Mouse (Mus musculus) retina, postnatal 7 days (tissue): ENCODE results near the gene Kcnip1.

Source experiments
- DNase-seq: peaks from one replicate; pipeline ENCODE4 v3.0.0-alpha.2; 2012; ENCODE audit warnings: low read depth, low spot score

Kcnip1 gene

DNA sequence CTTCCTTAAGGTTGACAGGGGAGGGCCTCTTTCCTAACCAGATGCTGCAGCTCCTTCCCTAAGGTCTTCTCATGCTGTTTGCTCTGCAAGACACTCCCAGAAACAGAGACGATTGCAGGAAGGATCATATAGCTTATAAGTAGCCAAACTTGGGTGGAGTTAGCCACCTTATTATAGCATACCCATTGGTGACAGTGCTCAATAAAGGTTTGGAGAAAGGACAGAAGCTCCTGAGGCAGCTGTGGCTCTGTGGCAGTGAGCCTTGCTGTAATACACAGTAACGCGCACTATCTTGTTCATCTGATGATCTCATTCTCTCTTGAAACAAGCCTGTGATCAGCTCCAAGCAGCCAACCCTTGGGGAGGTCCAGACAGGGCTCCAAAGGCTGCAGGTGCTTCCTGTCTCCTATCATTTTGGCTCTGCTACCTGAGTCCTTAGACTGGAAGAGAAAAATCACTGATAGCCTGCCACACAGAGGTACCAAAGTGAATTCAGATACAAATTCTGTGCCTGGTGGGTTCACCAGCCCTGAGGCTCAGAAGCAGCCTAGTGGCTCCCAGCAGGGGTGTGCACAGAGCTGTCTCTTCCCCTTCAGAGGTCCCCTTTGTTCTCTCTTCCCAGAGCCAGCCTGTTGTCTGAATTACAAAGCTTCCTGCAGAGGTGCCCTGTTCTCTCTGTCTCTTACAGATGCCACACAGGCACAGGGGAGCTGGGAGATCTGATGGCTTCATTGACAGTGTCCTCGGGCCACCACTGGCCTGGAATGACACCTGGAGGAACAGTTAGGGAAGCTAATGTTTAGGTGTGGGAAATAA lies 84.4 kb downstream of the Kcnip1 start:
- DNase-seq, result no peak

DNA sequence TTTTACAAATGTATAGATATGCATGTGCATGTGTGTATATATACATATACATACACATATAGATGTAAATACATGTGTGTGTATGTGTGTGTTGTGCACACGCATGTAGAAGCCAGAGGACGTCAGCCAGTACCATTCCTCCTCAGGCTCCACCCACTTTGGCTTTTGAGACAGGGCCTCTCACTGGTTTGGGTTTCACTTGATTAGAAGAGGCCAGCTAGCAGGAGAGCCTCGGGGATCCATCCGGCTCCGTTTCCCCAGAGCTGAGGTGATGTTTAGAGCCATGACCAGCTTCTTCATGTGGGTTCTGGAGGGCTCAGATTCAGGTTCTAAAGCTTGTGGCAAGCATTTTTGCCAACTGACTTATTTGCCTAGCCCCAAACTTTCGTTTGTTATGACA lies 89.5 kb downstream of the Kcnip1 start:
- DNase-seq, result no peak

DNA sequence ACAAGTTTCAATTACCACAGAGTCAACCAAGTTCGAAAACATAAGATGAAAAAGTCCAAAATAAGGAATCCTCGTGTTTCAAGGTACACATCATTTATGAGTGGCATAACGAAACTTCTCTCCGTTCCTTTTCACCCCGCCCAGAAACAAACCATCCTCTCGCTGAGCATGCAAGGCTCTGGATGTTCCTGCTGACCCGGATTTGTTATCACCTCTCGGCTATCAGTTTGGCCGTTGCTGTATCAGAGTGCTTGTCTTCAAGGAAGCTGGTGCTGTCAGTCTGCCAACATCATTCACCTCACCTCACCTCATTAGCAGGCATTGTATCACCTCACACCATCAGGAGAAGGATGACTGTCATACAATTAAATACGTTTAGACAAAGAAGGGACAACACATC lies 90.6 kb downstream of the Kcnip1 start:
- DNase-seq, result no peak

DNA sequence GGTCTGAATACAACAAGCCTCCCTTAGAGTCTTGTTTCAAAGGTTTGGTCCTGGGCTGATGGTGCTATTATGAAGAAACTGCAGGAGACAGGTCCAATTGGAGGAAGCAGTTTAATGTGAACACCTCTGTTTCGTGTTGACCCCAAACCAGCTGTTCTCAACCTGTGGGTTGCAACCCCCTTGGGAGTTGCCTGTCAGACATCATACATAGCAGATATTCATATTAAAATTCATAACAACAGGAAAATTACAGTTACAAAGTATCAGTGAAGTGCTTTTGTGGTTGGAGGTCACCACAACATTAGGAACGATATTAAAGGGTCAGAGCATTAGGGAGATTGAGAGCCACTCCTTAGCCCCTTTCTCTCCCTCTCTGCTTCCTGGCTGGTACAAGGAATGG lies 91.2 kb downstream of the Kcnip1 start:
- no peak for DNase-seq

DNA sequence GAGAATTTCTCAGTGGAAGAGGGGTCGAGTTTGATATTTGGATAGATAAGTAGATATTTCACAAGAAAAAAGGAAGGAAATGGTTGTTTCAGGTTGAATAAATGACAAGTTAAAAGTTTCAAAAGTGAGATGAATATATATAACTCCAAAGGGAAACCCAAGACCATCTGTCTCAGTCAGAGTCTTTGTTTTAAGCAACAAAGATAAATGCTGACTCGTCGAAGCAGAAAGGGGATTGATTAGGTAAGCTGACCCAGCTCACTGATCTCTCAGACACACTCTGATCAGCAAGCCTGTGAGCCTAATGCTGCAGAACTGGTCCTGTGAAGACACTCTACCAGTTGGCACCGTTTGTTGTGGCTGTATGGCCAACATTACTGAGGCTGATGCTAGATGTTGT lies 101.9 kb downstream of the Kcnip1 start:
- no peak for DNase-seq

DNA sequence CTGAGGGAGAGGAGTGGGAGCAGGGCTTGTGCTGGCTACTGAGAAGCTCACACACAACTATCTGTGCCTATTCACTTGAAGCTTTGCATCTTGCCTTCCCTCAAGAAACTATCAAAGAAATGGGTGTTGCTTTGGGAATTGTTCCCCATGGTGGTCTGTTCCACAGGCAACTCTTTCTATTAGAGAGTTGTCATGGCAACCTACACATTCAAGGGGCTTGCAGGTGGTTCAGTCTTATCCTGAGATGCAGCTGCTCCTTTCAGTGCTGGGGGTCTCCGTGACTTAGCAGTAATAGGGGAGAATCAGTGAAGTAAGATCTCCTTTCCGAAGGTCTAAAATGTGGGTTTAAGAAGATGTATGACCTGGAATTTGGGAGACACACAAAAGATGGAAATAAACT lies 102.6 kb downstream of the Kcnip1 start:
- DNase-seq, result no peak

DNA sequence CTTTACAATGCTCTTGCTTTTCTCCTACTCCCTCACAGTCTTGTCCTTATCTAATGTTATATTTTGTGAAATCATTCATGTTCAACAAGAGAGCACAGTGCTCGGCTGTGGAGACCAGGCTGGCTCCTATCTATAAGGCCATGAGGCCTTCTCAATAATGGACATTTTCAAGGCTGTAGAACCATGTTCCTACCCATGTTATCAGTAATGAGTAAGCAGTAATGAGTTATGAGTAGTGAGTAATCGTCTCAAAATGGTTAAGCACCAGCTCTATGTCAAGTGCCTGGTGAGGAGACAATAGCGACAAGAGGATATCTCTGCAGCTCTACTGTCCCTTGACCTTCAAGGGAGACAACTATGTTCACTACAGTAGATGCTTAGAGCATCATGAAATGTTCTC lies 105.3 kb downstream of the Kcnip1 start:
- no peak for DNase-seq

DNA sequence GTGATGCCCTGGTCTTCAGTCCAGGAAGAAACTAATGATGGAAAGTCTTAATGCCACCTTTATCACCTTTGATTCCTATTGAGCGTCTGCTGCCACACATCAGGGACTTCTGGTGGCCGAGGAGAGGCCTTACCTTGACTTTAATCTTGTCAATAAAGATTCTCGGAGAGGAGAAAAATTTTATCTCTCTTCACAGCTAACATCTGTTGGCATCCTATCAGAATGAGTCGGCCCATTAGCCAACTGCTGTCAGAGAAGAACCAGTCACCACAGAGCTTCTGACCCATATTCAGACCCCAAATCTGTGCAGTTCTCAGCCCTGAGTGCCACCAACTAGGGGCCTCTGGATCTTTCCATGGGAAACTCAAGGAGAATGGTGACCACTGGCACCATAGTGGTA lies 107.0 kb downstream of the Kcnip1 start:
- no peak for DNase-seq

DNA sequence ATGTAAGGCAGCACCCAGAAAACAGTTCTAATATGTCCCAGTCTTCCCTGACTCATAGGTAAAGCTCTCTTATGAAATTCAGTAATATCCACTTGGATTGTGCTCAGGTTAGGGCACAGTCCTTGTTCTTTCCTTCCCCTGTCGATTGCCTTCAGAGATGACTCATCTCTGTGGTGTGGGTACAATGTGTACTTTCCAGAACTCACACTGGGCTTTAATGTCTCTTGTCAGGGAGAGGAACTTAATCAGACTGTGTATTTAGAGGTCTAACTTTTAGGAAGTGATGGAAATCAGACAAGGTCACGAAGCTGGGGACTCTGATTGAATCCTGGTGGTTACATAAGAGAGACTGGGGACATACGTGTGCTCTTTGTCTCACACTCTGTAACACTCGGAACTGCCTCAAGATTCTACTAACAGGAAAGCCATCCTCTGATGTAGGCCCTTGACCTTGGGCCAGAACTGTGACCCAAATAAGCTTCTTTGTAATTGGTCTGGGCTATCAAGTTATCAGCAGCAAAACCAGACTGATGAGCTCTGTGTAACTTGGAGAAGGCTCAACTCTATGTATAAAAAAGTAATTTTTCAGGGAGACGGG lies 110.1 kb downstream of the Kcnip1 start:
- DNase-seq, result no peak

DNA sequence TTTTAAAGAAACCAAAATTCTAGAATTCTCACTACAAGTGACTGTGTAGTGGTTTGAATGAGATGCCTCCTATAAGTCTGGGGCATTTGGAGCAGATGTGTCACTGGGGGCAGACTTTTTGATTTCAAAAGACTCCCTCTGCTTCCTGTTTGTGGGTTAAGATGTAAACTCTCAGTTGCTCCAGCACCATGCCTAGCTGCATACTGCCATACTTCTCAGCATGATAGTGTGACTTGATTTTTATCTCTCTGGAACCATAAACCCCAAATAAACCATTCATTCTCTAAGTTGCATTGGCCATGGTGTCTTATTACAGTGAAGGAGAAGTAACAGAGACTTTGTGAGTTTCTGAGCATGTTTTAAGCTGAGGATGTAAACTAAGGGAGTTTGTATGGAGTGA lies 118.0 kb downstream of the Kcnip1 start:
- DNase-seq, result no peak

DNA sequence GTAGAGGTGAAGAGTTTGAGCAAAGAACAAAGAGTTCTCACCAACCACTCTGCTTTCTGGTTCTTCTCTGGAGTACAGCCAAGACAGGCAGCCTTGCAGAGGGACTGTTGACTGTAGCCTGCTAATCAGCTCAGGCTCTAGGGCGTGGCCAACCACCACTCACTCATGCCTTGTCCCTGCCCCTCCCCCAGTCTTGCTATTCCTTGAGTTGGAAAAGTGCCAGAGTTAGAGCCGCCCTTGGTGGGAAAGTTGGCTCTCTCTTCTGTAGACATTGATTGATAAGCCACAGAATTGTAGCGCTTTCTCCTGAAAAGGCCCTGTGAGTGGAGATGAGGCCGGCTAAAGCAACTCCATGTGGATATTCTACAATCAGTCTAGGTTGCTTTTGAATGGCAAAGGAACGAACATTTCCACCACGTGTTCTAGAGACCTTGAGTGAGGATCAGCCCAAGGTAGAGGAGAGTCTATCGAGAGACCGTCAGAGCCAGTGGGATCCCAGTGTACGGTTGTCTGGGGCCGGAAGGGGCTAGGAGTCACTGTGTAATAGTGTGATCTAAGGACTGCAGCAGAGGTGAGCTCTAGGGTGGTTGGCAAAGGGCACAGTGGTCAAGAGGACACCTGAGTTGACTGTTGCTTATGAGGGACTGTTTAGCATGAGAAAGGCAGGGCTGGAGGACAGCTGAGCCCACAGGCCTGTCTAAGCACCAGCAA lies 119.7 kb downstream of the Kcnip1 start:
- DNase-seq, result no peak

DNA sequence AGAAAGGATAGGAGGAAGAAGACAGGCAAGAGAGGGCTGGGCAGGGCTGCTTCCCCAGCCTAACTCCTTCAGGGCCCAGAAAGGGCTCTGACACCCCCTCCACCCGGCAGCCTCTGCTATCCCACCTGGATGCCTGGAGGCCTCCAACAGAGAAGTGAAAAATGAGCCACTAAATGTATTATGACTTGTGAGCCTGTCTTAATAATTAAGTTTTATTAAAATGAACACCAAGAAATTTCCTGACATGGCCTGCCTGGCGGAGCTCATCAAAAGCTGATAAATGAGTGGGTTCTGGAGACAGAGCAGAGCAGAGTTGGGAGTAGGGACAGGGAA lies 120.3 kb downstream of the Kcnip1 start:
- no peak for DNase-seq

DNA sequence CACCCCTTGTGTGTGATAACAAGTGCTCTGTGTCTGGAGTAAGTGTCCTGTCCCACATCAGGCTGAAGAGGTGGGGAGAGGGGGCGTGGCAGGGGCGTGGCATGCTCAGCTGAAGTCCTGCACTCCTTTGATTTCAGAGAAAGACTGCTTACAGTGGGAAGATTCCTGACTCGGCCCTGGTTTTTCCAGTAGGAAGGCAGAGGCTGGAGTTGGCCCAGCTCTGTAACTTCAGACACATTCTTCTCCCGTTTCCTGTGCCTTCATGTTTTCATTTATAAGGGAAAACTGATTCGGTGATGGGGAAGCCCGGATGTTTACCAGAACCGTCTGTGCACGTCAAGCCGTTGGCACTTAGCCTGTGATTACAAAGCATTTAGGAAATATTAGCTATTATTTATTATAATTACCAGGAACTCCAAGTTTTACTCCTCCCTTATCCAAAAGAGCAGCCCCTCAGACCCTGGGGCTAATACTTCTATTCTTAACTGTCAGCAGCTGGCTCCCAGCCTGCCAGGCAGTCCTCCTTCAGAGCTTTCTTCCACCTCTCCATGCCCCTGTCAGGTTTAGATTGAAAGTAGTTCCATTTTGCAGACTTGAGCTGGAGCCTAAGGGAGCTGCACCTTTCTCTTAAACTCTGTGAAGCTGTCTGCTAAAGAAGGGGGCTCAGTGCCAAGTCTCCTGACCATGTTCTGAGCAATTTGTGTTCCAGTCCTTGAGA lies 120.8 kb downstream of the Kcnip1 start:
- DNase-seq, result no peak

DNA sequence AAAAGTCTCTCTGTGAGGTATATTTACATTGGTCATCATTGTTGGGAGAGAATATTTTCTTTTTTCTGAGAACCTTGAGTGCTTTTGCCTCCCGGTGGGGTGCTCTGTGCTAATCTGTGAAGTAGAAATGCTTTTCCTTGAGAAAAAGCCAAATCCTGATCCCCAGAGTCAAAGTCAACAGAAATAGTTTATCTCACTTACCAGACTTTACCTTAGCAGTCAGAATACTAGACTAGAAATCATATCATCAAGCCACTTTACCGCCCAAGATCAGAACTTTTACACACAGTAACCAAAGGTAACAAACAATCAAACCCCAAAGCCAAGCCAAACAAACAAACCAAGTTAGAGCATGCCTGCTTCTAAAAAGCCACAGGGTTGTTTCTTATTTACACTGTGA lies 122.7 kb downstream of the Kcnip1 start:
- DNase-seq, result no peak

DNA sequence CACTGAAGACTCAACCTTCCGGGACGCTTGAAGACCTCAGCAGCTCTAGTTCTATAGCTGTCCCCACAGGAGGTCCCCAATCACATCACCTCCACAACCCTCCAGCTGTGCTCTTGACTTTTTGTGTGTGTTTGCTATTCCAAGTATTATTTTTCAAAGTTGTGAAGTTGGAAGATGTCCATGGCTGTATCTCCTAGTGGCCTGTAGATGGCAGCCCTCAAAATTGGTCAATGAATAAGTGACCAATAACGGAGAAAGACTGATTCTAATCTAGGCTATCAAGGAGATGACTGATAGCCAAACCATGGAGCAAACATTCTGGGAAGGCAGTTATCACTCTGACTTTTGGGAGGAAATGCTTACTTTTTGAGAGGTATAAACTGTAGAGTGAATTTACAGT lies 123.4 kb downstream of the Kcnip1 start:
- DNase-seq, result no peak

DNA sequence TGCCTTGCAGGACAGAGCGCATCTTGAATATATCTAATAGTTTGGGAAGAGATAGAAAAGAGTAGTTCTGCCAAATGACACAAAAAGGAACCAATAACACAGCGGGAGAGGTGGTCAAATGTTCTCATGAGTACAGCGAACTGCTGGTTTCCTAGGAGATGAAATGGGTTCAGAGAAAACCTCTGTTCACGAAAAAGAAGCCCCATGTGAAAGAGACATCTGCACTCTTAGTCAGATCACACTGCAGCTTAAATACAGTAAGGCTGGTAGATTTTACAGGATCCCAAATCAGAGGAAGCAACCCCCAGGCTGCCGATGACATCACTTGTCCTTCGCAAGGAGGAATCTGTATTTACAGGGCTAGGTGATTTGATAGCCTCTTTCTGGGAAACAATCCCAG lies 126.2 kb downstream of the Kcnip1 start:
- no peak for DNase-seq

DNA sequence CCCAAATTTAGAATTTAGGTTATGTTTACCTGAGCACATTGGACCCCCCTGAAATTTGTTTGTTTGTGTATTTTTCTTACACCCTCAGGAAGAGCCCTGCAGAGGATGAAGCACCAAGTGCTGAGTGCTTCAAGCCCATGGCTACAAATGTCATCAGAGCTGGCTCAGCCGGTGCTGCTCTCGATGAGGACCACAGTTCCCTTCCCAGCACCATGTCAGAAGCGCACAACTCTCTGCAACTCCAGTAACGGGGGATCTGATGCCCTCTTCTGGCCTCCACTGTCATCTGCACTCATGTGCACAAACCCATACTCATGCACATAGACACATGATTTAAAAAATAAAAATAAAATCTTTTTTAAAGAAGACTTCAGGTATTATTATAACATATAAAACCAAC lies 128.7 kb downstream of the Kcnip1 start:
- DNase-seq, result no peak

DNA sequence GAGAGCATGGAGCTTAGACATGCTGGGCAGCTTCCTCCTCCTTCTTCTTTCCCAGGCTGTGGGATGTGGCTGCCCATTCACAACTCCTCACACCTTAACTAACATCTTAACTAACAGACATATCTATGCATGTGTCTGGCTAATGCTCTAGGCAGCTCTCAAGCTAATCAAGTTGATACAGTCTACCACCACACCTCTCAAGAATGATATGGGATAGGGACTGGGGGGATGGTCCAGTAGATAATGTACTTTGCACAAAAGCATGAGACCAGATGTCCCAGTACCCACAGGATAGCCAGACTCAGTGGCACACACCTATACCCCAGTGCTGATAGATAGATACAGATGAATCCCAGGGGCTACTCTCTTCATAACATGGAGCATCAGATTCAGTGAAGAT lies 131.1 kb downstream of the Kcnip1 start:
- no peak for DNase-seq

DNA sequence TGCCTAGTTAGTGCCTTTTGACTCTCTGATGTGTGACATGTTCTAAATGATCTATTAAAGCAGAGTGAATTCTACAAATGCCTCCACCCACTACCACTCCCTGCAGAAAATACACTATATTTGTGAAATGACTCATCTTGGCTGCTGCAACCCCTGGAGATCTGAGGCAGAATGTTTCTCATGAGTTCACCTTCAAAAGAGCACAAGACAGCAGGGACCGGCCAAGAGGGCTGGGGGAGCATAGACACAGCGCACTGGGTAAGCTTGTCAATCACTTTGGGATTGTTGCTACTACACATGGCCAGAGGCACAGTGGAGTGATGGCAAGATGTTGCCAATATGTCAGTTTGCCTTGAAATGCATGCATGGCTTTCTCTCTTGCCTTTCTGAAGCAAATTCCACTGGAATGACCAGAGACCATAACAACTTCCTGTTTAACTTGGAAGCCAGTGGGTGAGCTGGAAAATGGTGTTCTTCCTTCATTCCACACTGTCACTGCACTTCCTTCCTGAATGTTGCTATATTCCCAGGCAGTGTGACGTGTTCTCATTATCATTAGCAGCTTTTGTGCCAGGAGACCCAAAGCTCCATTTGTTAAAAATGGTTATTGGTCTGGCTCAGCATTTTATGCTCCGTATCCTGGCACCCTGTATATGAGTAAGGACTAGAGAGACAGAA lies 131.9 kb downstream of the Kcnip1 start:
- no peak for DNase-seq

DNA sequence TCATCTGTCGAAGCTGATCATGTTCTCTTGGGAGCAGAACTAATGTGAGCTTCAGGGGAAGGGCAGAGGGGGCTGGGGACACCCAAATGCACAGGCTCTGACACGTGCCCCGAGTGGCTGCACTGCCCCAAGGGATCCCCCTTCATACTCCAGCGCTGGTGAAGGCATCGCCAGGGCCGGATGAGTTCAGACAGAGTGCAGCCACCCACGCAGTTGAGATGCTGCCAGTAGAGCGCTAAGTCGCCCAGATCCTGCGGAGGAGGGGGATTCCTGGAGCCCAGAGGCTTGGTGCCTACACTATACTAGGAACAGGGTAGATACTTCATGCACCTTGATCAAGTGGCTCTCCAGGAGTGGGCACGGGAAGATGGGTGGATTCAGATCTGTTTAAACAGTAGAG lies 143.3 kb downstream of the Kcnip1 start:
- peak; percentile 20 for DNase-seq

DNA sequence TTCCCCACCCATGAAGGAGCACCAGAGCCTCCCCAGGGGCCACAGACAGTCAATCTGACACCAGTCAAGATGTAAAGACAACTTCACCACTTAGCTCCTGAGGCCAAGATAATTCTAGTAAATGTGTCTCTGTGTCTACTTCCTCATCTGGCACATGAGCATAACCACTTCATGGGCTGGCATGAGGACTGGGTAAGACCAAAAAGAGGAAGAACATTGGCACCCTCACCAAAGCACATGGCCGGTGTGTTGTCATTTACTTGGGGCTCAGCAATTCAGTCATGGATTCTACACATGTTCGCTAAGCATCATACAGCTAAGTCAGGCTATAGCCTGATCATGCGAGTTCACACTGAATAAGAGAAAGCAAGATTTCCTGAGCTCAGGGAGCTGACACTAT lies 144.3 kb downstream of the Kcnip1 start:
- no peak for DNase-seq

DNA sequence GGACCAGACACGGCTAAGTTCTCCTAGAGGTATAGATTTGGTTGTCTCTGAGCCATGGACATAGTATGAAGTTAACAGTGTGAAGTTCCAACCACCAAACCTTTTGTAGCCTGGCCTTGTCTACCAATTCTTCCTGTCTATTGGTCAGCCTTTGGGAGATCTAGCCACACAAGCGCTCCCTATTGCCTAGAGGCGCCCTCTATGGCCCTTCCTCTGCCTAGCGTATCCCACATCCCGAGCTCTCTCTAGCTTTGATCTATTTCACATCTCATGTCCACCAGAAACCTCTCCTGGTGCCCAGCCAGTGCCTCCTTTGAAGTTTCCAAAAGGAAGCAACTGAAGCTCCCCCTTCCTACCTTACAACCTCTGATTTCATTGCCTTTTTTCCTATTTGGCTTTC lies 147.0 kb downstream of the Kcnip1 start:
- DNase-seq, result no peak
